Mouse (Mus musculus): Measurements from ENCODE around the gene 4930507D05Rik. TPM values are rescaled to one million over a fixed set of nuclear protein-coding genes. Genes with fewer than 3 reads are reported as not detected.

Gene 4930507D05Rik
- 1.3 and 1.7 TPM in 2 replicates for polyA plus RNA-seq (2015; fragmentation: Nextera tagmentation; extraction: Ambion mirVana)

- H3K9me3 ChIP-seq (replicated peaks) = no peaks in the 10 kb centered on the region
- peaks cover 25% of the 10 kb centered on the region for H3K36me3 ChIP-seq
- under 1% methylated on average over 73 of the region's 73 CpGs for whole genome bisulfite sequencing
- peak; percentile 94 for ATAC-seq (ENCODE audit: low FRiP score)
- H3K27ac ChIP-seq (replicated peaks) = peak within 1 kb of the TSS; percentile 96
- H3K4me3 ChIP-seq (replicated peaks) = peak within 1 kb of the TSS; percentile 98
- peak within 1 kb of the TSS; percentile 78 for H3K4me2 ChIP-seq
- peaks cover 18% of the 10 kb centered on the region for H3K4me1 ChIP-seq
- H3K9ac ChIP-seq (replicated peaks) = peak within 1 kb of the TSS; percentile 97
- H3K27me3 ChIP-seq (replicated peaks) = no peaks in the 10 kb centered on the region
Measured at GRCm38 (mm10) chr10:62449364-62450279, at the start of gene 4930507D05Rik, which contains the start of gene Supv3l1. TSS of gene 4930507D05Rik (plus strand) at chr10:62449489. TSS of gene Supv3l1 (minus strand) at chr10:62449738.

GRCm38 (mm10) chr10:62401641-62402111 lies 47.6 kb upstream of the 4930507D05Rik start:
- no peak for ATAC-seq (ENCODE audit: low FRiP score)
- Histone ChIP-seq H3K27me3 (replicated peaks) (no peaks in the 10 kb centered on the region), H3K27ac (replicated peaks) (no peak overlapping the region), H3K9me3 (replicated peaks) (no peaks in the 10 kb centered on the region), H3K4me2 (no peak overlapping the region), H3K36me3 (no peaks in the 10 kb centered on the region), H3K4me3 (replicated peaks) (no peak overlapping the region), H3K9ac (replicated peaks) (no peak overlapping the region), H3K4me1 (no peaks in the 10 kb centered on the region)
- WGBS = 82% methylated on average over 19 of the region's 19 CpGs

GRCm38 (mm10) chr10:62404901-62405300 lies 44.4 kb upstream of the 4930507D05Rik start:
- Histone ChIP-seq H3K27ac (replicated peaks) (no peak overlapping the region), H3K4me1 (no peaks in the 10 kb centered on the region), H3K27me3 (replicated peaks) (0 out of 2 replicates have a peak, but pooled peaks cover 4% of the 10 kb centered on the region), H3K9me3 (replicated peaks) (no peaks in the 10 kb centered on the region), H3K36me3 (no peaks in the 10 kb centered on the region), H3K4me3 (replicated peaks) (no peak overlapping the region), H3K4me2 (peak overlapping the region; percentile 29), H3K9ac (replicated peaks) (no peak overlapping the region)
- 52% methylated on average over 14 of the region's 14 CpGs for WGBS
- no peak for ATAC-seq (ENCODE audit: low FRiP score)

GRCm38 (mm10) chr10:62410943-62411342 lies 38.3 kb upstream of the 4930507D05Rik start:
- Histone ChIP-seq H3K27me3 (replicated peaks) (0 out of 2 replicates have a peak, but pooled peaks cover 4% of the 10 kb centered on the region), H3K27ac (replicated peaks) (no peak overlapping the region), H3K9ac (replicated peaks) (no peak overlapping the region), H3K36me3 (no peaks in the 10 kb centered on the region), H3K4me2 (no peak overlapping the region), H3K4me3 (replicated peaks) (no peak overlapping the region), H3K9me3 (replicated peaks) (no peaks in the 10 kb centered on the region), H3K4me1 (no peaks in the 10 kb centered on the region)
- WGBS = 15% methylated on average over 5 of the region's 5 CpGs
- ATAC-seq (ENCODE audit: low FRiP score) = peak; percentile 73; the same call in 1 of the 2 replicates

GRCm38 (mm10) chr10:62411431-62412410 lies 37.6 kb upstream of the 4930507D05Rik start:
- Histone ChIP-seq H3K36me3 (no peaks in the 10 kb centered on the region), H3K27ac (replicated peaks) (no peak overlapping the region), H3K9me3 (replicated peaks) (no peaks in the 10 kb centered on the region), H3K4me2 (no peak overlapping the region), H3K9ac (replicated peaks) (no peak overlapping the region), H3K4me1 (no peaks in the 10 kb centered on the region), H3K4me3 (replicated peaks) (no peak overlapping the region), H3K27me3 (replicated peaks) (0 out of 2 replicates have a peak, but pooled peaks cover 4% of the 10 kb centered on the region)
- WGBS = 73% methylated on average over 19 of the region's 19 CpGs
- no peak for ATAC-seq (ENCODE audit: low FRiP score)

GRCm38 (mm10) chr10:62412906-62413605 lies 36.2 kb upstream of the 4930507D05Rik start:
- H3K4me1 ChIP-seq = no peaks in the 10 kb centered on the region
- H3K27me3 ChIP-seq (replicated peaks) = no peaks in the 10 kb centered on the region
- no peak overlapping the region for H3K4me3 ChIP-seq (replicated peaks)
- no peak overlapping the region for H3K9ac ChIP-seq (replicated peaks)
- H3K27ac ChIP-seq (replicated peaks) = no peak overlapping the region
- H3K36me3 ChIP-seq = no peaks in the 10 kb centered on the region
- no peak overlapping the region for H3K4me2 ChIP-seq
- H3K9me3 ChIP-seq (replicated peaks) = no peaks in the 10 kb centered on the region
- WGBS = 50% methylated on average over 7 of the region's 8 CpGs
- no peak for ATAC-seq (ENCODE audit: low FRiP score)

GRCm38 (mm10) chr10:62413606-62413982 lies 35.7 kb upstream of the 4930507D05Rik start:
- ATAC-seq (ENCODE audit: low FRiP score) = no peak
- no peaks in the 10 kb centered on the region for H3K36me3 ChIP-seq
- H3K27me3 ChIP-seq (replicated peaks) = no peaks in the 10 kb centered on the region
- no peak overlapping the region for H3K9ac ChIP-seq (replicated peaks)
- no peaks in the 10 kb centered on the region for H3K4me1 ChIP-seq
- H3K4me3 ChIP-seq (replicated peaks) = no peak overlapping the region
- no peak overlapping the region for H3K27ac ChIP-seq (replicated peaks)
- WGBS = 56% methylated on average over 4 of the region's 4 CpGs
- H3K9me3 ChIP-seq (replicated peaks) = no peaks in the 10 kb centered on the region
- H3K4me2 ChIP-seq = no peak overlapping the region

GRCm38 (mm10) chr10:62418831-62419356 lies 30.4 kb upstream of the 4930507D05Rik start:
- H3K4me2 ChIP-seq = no peak overlapping the region
- H3K9me3 ChIP-seq (replicated peaks) = no peaks in the 10 kb centered on the region
- no peak overlapping the region for H3K4me3 ChIP-seq (replicated peaks)
- H3K9ac ChIP-seq (replicated peaks) = no peak overlapping the region
- H3K4me1 ChIP-seq = no peaks in the 10 kb centered on the region
- H3K27me3 ChIP-seq (replicated peaks) = no peaks in the 10 kb centered on the region
- no peak for ATAC-seq (ENCODE audit: low FRiP score)
- no peaks in the 10 kb centered on the region for H3K36me3 ChIP-seq
- no peak overlapping the region for H3K27ac ChIP-seq (replicated peaks)
- WGBS = 44% methylated on average over 7 of the region's 7 CpGs

- no peak overlapping the region for H3K4me2 ChIP-seq
- 88% methylated on average over 5 of the region's 5 CpGs for WGBS
Measured at GRCm38 (mm10) chr10:62419422-62419821, 29.9 kb upstream of the 4930507D05Rik start.

GRCm38 (mm10) chr10:62420399-62420798 lies 28.9 kb upstream of the 4930507D05Rik start:
- Histone ChIP-seq H3K9me3 (replicated peaks) (no peaks in the 10 kb centered on the region), H3K36me3 (no peaks in the 10 kb centered on the region), H3K27ac (replicated peaks) (no peak overlapping the region), H3K4me2 (no peak overlapping the region), H3K27me3 (replicated peaks) (no peaks in the 10 kb centered on the region), H3K9ac (replicated peaks) (no peak overlapping the region), H3K4me3 (replicated peaks) (no peak overlapping the region), H3K4me1 (0 out of 2 replicates have a peak, but pooled peaks cover under 1% of the 10 kb centered on the region)
- 78% methylated on average over 6 of the region's 6 CpGs for WGBS
- no peak for ATAC-seq (ENCODE audit: low FRiP score)

More at GRCm38 (mm10) chr10:62419422-62419821, 29.9 kb upstream of the 4930507D05Rik start:
- Histone ChIP-seq H3K36me3 (no peaks in the 10 kb centered on the region), H3K9ac (replicated peaks) (no peak overlapping the region), H3K27me3 (replicated peaks) (no peaks in the 10 kb centered on the region), H3K4me3 (replicated peaks) (no peak overlapping the region), H3K4me1 (no peaks in the 10 kb centered on the region), H3K27ac (replicated peaks) (no peak overlapping the region), H3K9me3 (replicated peaks) (no peaks in the 10 kb centered on the region)
- ATAC-seq (ENCODE audit: low FRiP score) = no peak

All from neural tube, embryonic 15.5 days (tissue).